Mouse (Mus musculus): Measurements from ENCODE around the gene Ets2. TPM values are rescaled to one million over a fixed set of nuclear protein-coding genes. Genes with fewer than 3 reads are reported as not detected.

Ets2 gene
- polyA plus RNA-seq, 1 experiment, result 31.8 TPM

DNA sequence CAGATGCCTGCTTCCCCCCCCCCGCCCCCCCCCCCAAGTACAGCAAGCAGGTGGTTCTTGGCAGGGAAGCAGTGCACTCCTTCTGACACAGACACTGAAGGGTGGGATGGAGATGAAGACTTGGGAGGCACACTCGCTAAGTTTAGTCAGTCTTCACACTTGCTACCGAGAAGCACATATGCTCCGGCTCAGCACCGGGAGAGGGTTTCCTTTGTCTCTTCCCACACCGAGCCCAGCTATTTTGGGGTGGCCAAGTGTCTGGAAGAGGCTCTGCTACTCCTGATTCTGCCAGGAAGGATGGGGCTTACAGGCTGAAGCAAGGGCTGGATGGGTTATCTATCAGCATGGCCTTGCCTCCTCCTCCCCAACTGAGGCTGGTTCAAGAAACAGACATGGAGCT, 5.3 kb upstream of the Ets2 start:
- DNase-seq (ENCODE audit: low read depth in 1 of 2, low spot score in 2 of 2), result no peak
- no peak overlapping the region for H3K27ac ChIP-seq (ENCODE audit: insufficient read depth, low read length)
- no peak overlapping the region for H3K4me3 ChIP-seq (ENCODE audit: extremely low read depth, insufficient read depth, insufficient read length)
- H3K36me3 ChIP-seq (ENCODE audit: control insufficient read depth, insufficient read depth, low read length), result no peaks in the 10 kb centered on the region
- no peak for TF ChIP-seq CTCF (IDR thresholded peaks at IDR 0.05; ENCODE audit: extremely low read depth, insufficient read depth, insufficient read length, insufficient replicate concordance)
- TF ChIP-seq POLR2A (IDR thresholded peaks at IDR 0.05; ENCODE audit: low read depth, low read length), result no peak
- H3K27me3 ChIP-seq (ENCODE audit: control insufficient read depth, insufficient read depth, low read length), result no peaks in the 10 kb centered on the region
- H3K4me1 ChIP-seq (ENCODE audit: control insufficient read depth, insufficient read depth, insufficient read length), result no peaks in the 10 kb centered on the region; the same call in 1 of the 2 replicates
- WGBS, result 89% methylated on average over 6 of the region's 6 CpGs

DNA sequence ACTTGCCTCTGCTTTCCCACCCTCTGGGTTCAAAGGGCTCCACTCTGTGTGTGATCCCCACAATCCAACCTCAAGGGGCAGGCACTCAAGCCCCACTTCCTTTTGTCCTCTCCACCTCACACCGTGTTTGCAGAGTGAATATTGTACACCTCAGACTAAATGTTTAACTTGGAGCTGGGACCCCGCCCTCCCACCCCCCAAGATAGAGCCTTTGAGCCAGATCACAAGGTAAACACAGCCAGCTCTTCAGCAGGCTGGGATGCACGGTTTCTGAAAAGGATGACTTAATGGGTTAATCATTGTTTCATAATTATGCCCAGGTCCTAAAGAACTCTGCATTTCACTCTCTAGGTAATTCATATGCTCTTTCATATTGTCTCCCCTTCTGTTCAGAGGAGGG, 2.2 kb upstream of the Ets2 start:
- Histone ChIP-seq H3K27ac (ENCODE audit: insufficient read depth, low read length) (no peak overlapping the region), H3K4me1 (ENCODE audit: control insufficient read depth, insufficient read depth, insufficient read length) (no peaks in the 10 kb centered on the region; the same call in 1 of the 2 replicates), H3K4me3 (ENCODE audit: extremely low read depth, insufficient read depth, insufficient read length) (no peak overlapping the region), H3K27me3 (ENCODE audit: control insufficient read depth, insufficient read depth, low read length) (no peaks in the 10 kb centered on the region), H3K36me3 (ENCODE audit: control insufficient read depth, insufficient read depth, low read length) (no peaks in the 10 kb centered on the region)
- no peak for TF ChIP-seq POLR2A (IDR thresholded peaks at IDR 0.05; ENCODE audit: low read depth, low read length)
- TF ChIP-seq CTCF (IDR thresholded peaks at IDR 0.05; ENCODE audit: extremely low read depth, insufficient read depth, insufficient read length, insufficient replicate concordance), result no peak
- WGBS, result 85% methylated on average over 3 of the region's 3 CpGs
- DNase-seq (ENCODE audit: low read depth in 1 of 2, low spot score in 2 of 2), result no peak

DNA sequence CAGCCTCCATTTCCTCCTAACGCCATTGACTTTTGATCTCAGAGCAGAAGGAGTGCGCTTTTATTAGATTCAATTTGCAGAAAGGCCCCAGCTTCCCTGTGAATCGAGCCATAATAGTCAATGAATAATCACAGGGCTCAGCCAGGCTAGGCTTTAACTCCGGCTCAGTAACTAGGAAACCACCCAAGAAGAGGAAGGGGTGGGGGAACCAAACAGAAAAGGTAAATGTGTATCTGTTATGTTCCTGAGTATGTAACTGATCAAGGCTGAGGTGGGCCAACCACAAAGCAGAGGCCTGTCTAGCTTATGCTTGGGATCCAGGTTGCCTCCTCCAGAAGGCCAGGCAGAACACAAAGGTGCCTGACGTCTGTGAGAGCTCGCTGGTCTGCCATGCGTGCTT, 1.7 kb upstream of the Ets2 start:
- DNase-seq (ENCODE audit: low read depth in 1 of 2, low spot score in 2 of 2), result no peak
- no peaks in the 10 kb centered on the region for H3K36me3 ChIP-seq (ENCODE audit: control insufficient read depth, insufficient read depth, low read length)
- no peak overlapping the region for H3K27ac ChIP-seq (ENCODE audit: insufficient read depth, low read length)
- 85% methylated on average over 7 of the region's 7 CpGs for WGBS
- H3K27me3 ChIP-seq (ENCODE audit: control insufficient read depth, insufficient read depth, low read length), result no peaks in the 10 kb centered on the region
- TF ChIP-seq POLR2A (IDR thresholded peaks at IDR 0.05; ENCODE audit: low read depth, low read length) (no peak), CTCF (IDR thresholded peaks at IDR 0.05; ENCODE audit: extremely low read depth, insufficient read depth, insufficient read length, insufficient replicate concordance) (no peak)
- H3K4me1 ChIP-seq (ENCODE audit: control insufficient read depth, insufficient read depth, insufficient read length), result no peaks in the 10 kb centered on the region; the same call in 1 of the 2 replicates
- H3K4me3 ChIP-seq (ENCODE audit: extremely low read depth, insufficient read depth, insufficient read length), result no peak overlapping the region

DNA sequence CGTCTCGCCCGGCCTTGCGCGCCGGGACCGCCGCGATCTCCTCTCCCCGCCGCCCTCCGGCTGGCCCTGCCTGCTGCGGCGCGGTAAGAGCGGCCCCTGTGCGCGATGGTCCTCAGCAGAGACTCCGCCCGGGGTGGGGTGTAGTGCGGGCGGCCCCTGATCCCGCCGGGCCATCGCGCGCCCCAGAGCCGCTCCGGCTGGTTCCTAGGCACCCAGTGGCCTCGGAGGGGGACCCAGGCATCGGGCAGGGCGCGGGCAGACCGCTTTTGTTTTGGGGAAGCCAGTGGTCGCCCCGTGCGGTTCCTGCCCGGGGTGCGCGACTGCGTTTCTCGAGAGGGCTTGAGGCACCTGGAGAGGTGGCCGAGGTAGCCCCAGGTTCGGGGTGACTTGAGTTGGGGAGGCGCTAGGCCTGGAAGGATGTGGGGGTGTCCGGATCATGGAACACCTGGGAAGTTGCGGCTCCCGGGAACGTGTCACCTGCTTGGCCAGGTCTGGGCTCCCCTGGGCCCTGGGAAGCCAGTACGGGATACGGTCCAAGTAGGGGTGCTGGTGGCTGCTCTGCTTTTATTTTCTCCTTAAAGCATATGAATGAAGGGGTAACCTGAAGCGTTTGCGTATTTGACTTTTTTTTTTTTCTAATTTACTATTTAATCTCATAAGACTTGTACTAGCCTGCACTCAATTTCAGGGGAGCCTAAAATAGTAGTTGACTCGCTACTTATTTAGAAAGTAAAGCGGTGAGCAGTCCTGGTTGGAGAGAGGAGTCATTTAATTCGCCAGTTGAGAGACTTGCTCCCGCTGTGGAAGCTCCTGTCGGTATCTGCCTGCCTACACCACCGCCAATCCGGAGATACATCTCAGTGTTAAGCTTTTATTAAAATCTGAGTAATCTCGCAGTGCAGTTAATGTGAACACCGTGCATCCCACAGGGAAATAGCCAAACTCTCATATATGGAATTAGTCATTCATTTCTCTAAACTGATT, 979 bp downstream of the Ets2 start:
- TF ChIP-seq POLR2A (IDR thresholded peaks at IDR 0.05; ENCODE audit: low read depth, low read length) (no peak), CTCF (IDR thresholded peaks at IDR 0.05; ENCODE audit: extremely low read depth, insufficient read depth, insufficient read length, insufficient replicate concordance) (no peak)
- 2% methylated on average over 58 of the region's 62 CpGs for WGBS
- no peak for DNase-seq (ENCODE audit: low read depth in 1 of 2, low spot score in 2 of 2)
- Histone ChIP-seq H3K4me1 (ENCODE audit: control insufficient read depth, insufficient read depth, insufficient read length) (no peaks in the 10 kb centered on the region; the same call in 1 of the 2 replicates), H3K4me3 (ENCODE audit: extremely low read depth, insufficient read depth, insufficient read length) (peak overlapping the region; percentile 84), H3K36me3 (ENCODE audit: control insufficient read depth, insufficient read depth, low read length) (peaks cover 2% of the 10 kb centered on the region; the same call in 1 of the 2 replicates), H3K27me3 (ENCODE audit: control insufficient read depth, insufficient read depth, low read length) (no peaks in the 10 kb centered on the region), H3K27ac (ENCODE audit: insufficient read depth, low read length) (peak overlapping the region; percentile 88)

DNA sequence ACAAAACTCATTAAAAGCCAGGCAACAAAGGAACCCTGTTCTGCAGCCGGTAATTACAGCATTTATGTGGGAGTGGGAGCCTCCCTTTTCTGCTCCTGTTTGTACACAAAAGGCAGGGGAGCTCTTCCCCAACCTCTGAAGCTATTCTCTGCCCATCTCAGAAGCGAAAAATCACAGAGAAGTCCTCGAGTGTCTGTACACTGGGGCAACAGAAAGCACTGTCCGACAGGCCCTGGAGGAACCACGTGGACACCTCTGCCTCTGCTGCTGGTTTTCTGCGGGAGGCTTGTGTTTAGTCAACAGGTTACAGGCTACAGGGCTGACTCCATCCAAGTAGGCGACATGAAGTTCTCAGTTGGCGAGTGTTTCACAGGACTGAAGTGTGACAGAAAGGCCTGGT, 2.1 kb downstream of the Ets2 start:
- H3K27me3 ChIP-seq (ENCODE audit: control insufficient read depth, insufficient read depth, low read length), result no peaks in the 10 kb centered on the region
- no peak for DNase-seq (ENCODE audit: low read depth in 1 of 2, low spot score in 2 of 2)
- peaks cover 2% of the 10 kb centered on the region; the same call in 1 of the 2 replicates for H3K36me3 ChIP-seq (ENCODE audit: control insufficient read depth, insufficient read depth, low read length)
- TF ChIP-seq POLR2A (IDR thresholded peaks at IDR 0.05; ENCODE audit: low read depth, low read length), result no peak
- TF ChIP-seq CTCF (IDR thresholded peaks at IDR 0.05; ENCODE audit: extremely low read depth, insufficient read depth, insufficient read length, insufficient replicate concordance), result no peak
- H3K4me1 ChIP-seq (ENCODE audit: control insufficient read depth, insufficient read depth, insufficient read length), result no peaks in the 10 kb centered on the region; the same call in 1 of the 2 replicates
- peak overlapping the region; percentile 19; the same call in 1 of the 2 replicates for H3K4me3 ChIP-seq (ENCODE audit: extremely low read depth, insufficient read depth, insufficient read length)
- H3K27ac ChIP-seq (ENCODE audit: insufficient read depth, low read length), result peak overlapping the region; percentile 43; the same call in 1 of the 2 replicates
- 67% methylated on average over 8 of the region's 8 CpGs for WGBS

DNA sequence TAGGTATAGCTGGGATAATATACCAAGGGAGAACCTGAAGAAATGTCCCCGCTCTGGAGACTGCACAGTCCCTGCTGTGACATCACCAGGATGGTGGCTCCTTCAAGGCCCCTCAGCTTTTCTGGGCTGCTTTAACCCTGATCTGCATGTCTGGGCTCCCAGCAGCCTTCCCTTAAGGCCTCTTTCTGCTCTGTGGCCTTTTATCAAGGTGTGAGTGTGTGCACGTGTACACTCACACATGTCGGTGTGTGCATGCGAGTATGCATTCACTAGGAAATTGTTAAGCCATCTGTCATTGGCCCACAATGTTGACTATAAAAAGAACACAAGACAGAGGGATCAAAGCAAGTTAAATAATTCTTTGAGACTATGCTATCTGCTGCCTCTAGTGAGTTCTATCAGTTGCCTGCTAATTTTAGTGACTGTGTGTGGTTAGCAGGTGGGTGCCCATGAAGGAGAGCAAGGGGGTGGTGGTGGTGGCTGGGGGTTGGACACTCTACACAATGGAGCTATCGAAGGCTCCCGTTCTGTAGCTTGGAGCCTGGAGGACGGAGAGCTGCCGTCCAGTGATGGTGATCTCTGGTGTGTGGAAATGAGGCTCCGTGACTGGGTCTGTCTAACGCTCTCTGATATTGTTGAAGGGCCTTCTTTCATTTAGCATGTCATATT, 2.9 kb downstream of the Ets2 start:
- no peak for DNase-seq (ENCODE audit: low read depth in 1 of 2, low spot score in 2 of 2)
- TF ChIP-seq POLR2A (IDR thresholded peaks at IDR 0.05; ENCODE audit: low read depth, low read length) (no peak), CTCF (IDR thresholded peaks at IDR 0.05; ENCODE audit: extremely low read depth, insufficient read depth, insufficient read length, insufficient replicate concordance) (no peak)
- 79% methylated on average over 10 of the region's 10 CpGs for WGBS
- Histone ChIP-seq H3K27ac (ENCODE audit: insufficient read depth, low read length) (no peak overlapping the region), H3K36me3 (ENCODE audit: control insufficient read depth, insufficient read depth, low read length) (peaks cover 2% of the 10 kb centered on the region; the same call in 1 of the 2 replicates), H3K4me3 (ENCODE audit: extremely low read depth, insufficient read depth, insufficient read length) (no peak overlapping the region), H3K4me1 (ENCODE audit: control insufficient read depth, insufficient read depth, insufficient read length) (no peaks in the 10 kb centered on the region; the same call in 1 of the 2 replicates), H3K27me3 (ENCODE audit: control insufficient read depth, insufficient read depth, low read length) (no peaks in the 10 kb centered on the region)

All from spleen, adult 2 months (tissue).